8 mouse cellular contexts compared by ENCODE assay signal in genomic region chr11:43385055-43385649, GRCm38 (mm10). TPM values are rescaled to one million over a fixed set of nuclear protein-coding genes. Genes with fewer than 3 reads are reported as not detected.
A peak's percentile ranks its signal among the peaks of the same experiment; 100 is the strongest.
DNase-seq lines count a peak whose midpoint lies in the region; ATAC-seq lines count a peak whose summit lies in the region.

No protein-coding gene starts in this region.

- no peaks in the 10 kb centered on the region for H3K9me3 ChIP-seq in intestine, embryonic 16.5 days (ENCODE audit: control insufficient read depth, low read length)

- H3K4me3 ChIP-seq in intestine, embryonic 16.5 days (ENCODE audit: low read length) = peak overlapping the region; percentile 37

- ATAC-seq in intestine, embryonic 16.5 days = peak; percentile 89

- peak overlapping the region; percentile 56 for H3K4me2 ChIP-seq in intestine, embryonic 16.5 days (ENCODE audit: low read depth, low read length)

- peak overlapping the region; percentile 52 for H3K9ac ChIP-seq in intestine, embryonic 16.5 days (ENCODE audit: low read depth, low read length)

- 2% methylated on average over 18 of the region's 18 CpGs for WGBS in intestine, embryonic 16.5 days

- 0 out of 2 replicates have a peak overlapping the region, but pooled peaks have one; percentile 20 for H3K27ac ChIP-seq in intestine, embryonic 16.5 days (ENCODE audit: low read length)

- peaks cover 7% of the 10 kb centered on the region; the same call in 1 of the 2 replicates for H3K4me1 ChIP-seq in intestine, embryonic 16.5 days (ENCODE audit: control insufficient read depth, insufficient read depth, low read length)

- DNase-seq in adrenal gland, adult 2 months = peak; percentile 73
- peak; percentile 71 for DNase-seq in embryo, embryonic 9.5 days (ENCODE audit: extremely low spot score)
- peak; percentile 98 for DNase-seq in heart, adult 11 months
- peak; percentile 25 for DNase-seq in left cerebral cortex, postnatal 4 days
- DNase-seq in mesoderm, embryonic 11.5 days (ENCODE audit: low read depth, low spot score) = peak; percentile 56
- DNase-seq in right cerebral cortex, postnatal 25 days = peak; percentile 43
- no peak for DNase-seq in c-Kit-positive CD71-positive TER-119-positive erythroid progenitor cells, embryonic 14.5 days (ENCODE audit: low spot score)

- intact Hi-C loops in left cerebral cortex, postnatal 4 days (cut with DNase I) = no loop called here

- no peaks in the 10 kb centered on the region for H3K36me3 ChIP-seq in intestine, embryonic 16.5 days (ENCODE audit: control insufficient read depth, insufficient read depth, low read length)

- H3K27me3 ChIP-seq in intestine, embryonic 16.5 days (replicated peaks; ENCODE audit: control insufficient read depth, insufficient read depth, low read length) = no peaks in the 10 kb centered on the region; the same call in 1 of the 2 replicates

RNA-seq across cellular contexts. Expression of gene Pttg1, which starts 40.9 kb away (rescaled TPM):
- total RNA-seq in adrenal gland, adult 2 months (2021) = 10 to 100 TPM; 45.4 to 45.5 TPM
- polyA plus RNA-seq in adrenal gland, adult 2 months (2012; rRNA removed) = 4.5 and 7.3 TPM in 2 replicates
- polyA plus RNA-seq in intestine, embryonic 16.5 days (2015; fragmentation: Nextera tagmentation; extraction: Ambion mirVana) = 61.2 and 65.5 TPM in 2 replicates
- 10 to 100 TPM; 12.5 to 14.0 TPM for total RNA-seq in left cerebral cortex, postnatal 4 days (2021)

RNA-seq across cellular contexts. Expression of gene Slu7, which starts 48.4 kb away (rescaled TPM):
- 10 to 100 TPM; 42.7 to 44.4 TPM for total RNA-seq in adrenal gland, adult 2 months (2021)
- polyA plus RNA-seq in adrenal gland, adult 2 months (2012; rRNA removed) = 1.5 and 2.3 TPM in 2 replicates
- polyA plus RNA-seq in intestine, embryonic 16.5 days (2015; fragmentation: Nextera tagmentation; extraction: Ambion mirVana) = 41.7 and 46.8 TPM in 2 replicates
- 10 to 100 TPM; 36.6 to 41.8 TPM for total RNA-seq in left cerebral cortex, postnatal 4 days (2021)
